Mouse (Mus musculus): Measurements from ENCODE around the gene Klb. TPM values are rescaled to one million over a fixed set of nuclear protein-coding genes. Genes with fewer than 3 reads are reported as not detected.

Gene Klb
- polyA plus RNA-seq (2014; fragmentation: Illumina TruSeq; extraction: RNeasy Lipid Tissue Mini Kit (QIAGEN cat#74804)): 0.37 TPM

DNA sequence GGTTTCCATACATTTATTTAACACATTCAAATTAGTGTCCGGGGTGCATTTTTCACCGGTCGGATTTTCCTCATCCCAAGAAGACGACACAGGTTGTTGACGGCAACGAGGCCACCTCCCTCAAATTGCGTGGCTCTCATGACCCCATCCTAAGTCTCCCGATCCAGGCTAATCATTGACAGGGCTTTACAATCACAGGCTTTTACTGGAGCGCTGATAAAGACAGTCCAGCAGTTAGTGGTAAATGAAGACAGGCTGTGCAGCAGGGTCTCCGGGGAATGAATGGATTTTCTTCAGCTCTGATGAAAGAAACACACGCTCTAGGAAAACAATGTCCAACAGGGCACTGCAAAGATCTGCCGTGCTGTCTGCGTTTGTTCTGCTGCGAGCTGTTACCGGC is at the start of gene Klb:
Klb (plus strand) TSS at position 147 of the 400 bp plus-strand sequence.

DNA sequence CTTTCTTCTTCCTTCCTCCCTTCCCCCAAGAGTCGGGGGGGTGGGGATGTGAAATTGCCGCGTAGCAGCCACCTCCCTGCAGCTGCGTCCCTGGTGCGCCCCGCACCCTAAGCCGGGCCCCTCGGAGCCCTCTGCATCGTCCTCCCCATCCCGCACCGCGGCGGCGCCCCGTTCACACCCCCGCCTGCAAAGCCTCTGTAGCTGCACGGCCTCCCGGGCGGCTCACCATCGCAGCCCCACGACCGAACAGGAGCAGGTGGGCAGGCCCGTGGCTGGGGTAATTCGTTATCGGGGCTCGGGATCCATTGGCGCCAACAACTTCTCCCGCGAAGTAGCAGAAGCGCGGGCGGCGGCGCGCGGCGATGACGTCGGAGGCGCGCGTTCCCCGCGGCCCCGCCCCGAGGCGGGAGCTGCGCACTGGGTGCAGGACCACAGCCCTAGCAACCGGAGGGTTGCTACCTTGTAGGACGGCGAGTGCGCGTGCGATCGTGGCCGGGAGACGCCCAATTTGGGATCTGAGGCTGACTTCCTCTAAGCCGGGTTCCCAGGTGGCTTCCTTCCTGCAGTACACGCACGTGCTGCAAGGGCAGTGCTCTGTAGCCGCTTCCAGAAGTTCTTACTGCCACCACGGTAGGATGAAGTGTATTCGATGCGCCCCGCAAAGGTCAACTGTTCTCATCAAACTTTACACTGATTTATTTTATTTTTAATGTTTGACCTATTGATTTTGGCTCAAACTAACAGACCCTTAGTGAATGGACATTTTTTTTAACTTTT is 12.6 kb upstream of the Klb start, which contains the start of gene Rfc1:
Rfc1 (minus strand) TSS at position 373 of the 777 bp plus-strand sequence.

DNA sequence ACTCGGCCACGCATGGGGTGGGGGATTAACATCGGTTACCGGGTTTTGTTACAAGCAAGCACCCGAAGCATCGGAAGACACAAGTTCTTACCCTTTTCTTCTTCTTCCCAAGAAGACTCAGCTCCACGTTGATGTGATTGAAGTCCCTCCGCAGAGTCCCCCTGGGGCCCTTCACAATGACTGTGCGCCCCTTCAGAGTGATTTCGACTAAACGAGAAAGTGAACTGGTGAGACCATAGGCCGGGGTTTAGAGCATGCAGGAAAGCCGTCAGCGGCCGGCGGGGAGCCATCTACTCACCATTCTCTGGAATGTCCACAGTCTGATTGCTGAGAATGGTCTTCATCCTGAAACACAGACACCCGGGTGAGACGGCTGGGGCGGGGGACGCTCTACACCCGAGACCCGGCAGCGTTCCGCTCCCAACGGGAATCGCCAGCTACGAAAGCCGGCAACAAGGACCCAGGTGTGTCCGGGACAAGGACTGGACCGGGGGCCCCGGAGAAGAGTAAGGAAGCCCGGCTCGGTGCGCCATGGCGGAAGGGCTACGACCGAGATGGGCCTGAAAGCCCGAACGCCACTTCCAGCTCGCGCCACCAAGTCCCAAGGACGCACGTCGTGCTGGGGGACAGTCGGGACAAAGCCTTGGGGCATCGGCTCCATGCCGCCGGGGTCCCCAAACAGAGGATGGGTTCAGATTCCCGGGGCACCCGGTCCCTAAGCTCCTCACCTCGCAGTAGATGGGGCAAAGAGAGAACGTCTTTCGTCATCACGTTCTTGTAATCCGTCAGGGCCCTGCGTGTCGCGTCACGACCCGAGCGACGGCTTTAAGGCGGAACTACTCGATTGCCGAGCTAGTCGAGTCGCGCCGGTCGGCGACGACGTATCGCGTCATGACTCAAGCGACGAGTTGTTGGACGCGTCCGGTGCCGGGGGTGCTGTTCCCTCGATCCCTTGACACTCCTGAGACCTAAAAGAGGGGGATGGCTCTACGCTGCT is 42.8 kb downstream of the Klb start, which contains the start of the genes Rpl9 and Lias:
Rpl9 (minus strand) TSS at position 797 of the 997 bp plus-strand sequence.
Lias (plus strand) TSS at position 850 of the 997 bp plus-strand sequence.

Other genes starting within 250 kb of the Klb start
- gene Klhl5, start 240.8 kb upstream of the Klb start, polyA plus RNA-seq (2014; fragmentation: Illumina TruSeq; extraction: RNeasy Lipid Tissue Mini Kit (QIAGEN cat#74804)): 102 TPM
- 26.2 TPM for gene Wdr19, start 148.6 kb upstream of the Klb start, polyA plus RNA-seq (2014; fragmentation: Illumina TruSeq; extraction: RNeasy Lipid Tissue Mini Kit (QIAGEN cat#74804))
- 51.5 TPM for gene Rfc1, start 12.6 kb upstream of the Klb start, polyA plus RNA-seq (2014; fragmentation: Illumina TruSeq; extraction: RNeasy Lipid Tissue Mini Kit (QIAGEN cat#74804))
- gene Rpl9, start 43.1 kb downstream of the Klb start, polyA plus RNA-seq (2014; fragmentation: Illumina TruSeq; extraction: RNeasy Lipid Tissue Mini Kit (QIAGEN cat#74804)): 1,219 TPM
- gene Lias, start 43.2 kb downstream of the Klb start, polyA plus RNA-seq (2014; fragmentation: Illumina TruSeq; extraction: RNeasy Lipid Tissue Mini Kit (QIAGEN cat#74804)): 73.1 TPM
- 160 TPM for gene Ugdh, start 87.6 kb downstream of the Klb start, polyA plus RNA-seq (2014; fragmentation: Illumina TruSeq; extraction: RNeasy Lipid Tissue Mini Kit (QIAGEN cat#74804))
- not detected for gene Gm43552, start 144.5 kb downstream of the Klb start, polyA plus RNA-seq (2014; fragmentation: Illumina TruSeq; extraction: RNeasy Lipid Tissue Mini Kit (QIAGEN cat#74804))
- 281 TPM for gene Smim14, start 188.9 kb downstream of the Klb start, polyA plus RNA-seq (2014; fragmentation: Illumina TruSeq; extraction: RNeasy Lipid Tissue Mini Kit (QIAGEN cat#74804))
- gene Ube2k, start 188.9 kb downstream of the Klb start, polyA plus RNA-seq (2014; fragmentation: Illumina TruSeq; extraction: RNeasy Lipid Tissue Mini Kit (QIAGEN cat#74804)): 129 TPM